Mouse (Mus musculus): ENCODE measurements at regions not wholly inside any gene's neighbourhood (a gene's known extent, or its start where the extent isn't known, plus 50 kb on each side); places are given as distances from the start of the nearest gene placed in this dataset.

- Histone ChIP-seq H3K9me3 (ENCODE audit: control insufficient read depth, low read length) (no peaks in the 10 kb centered on the region), H3K4me3 (ENCODE audit: low read length) (no peak overlapping the region), H3K4me1 (ENCODE audit: control insufficient read depth, insufficient read depth, low read length) (no peaks in the 10 kb centered on the region), H3K36me3 (ENCODE audit: control insufficient read depth, insufficient read depth, low read length) (no peaks in the 10 kb centered on the region), H3K9ac (ENCODE audit: low read depth, low read length) (no peak overlapping the region), H3K27me3 (replicated peaks; ENCODE audit: control insufficient read depth, insufficient read depth, low read length) (no peaks in the 10 kb centered on the region), H3K27ac (ENCODE audit: low read length) (no peak overlapping the region), H3K4me2 (ENCODE audit: low read depth, low read length) (no peak overlapping the region)
- ATAC-seq: no peak
These were observed 228.6 kb upstream of the Gk2 start for GRCm38 (mm10) chr5:97685443-97685842.

GRCm38 (mm10) chr5:97684592-97685258 is 227.9 kb upstream of the Gk2 start:
- no peaks in the 10 kb centered on the region for H3K9me3 ChIP-seq (ENCODE audit: control insufficient read depth, low read length)
- H3K9ac ChIP-seq (ENCODE audit: low read depth, low read length): no peak overlapping the region
- no peaks in the 10 kb centered on the region for H3K27me3 ChIP-seq (replicated peaks; ENCODE audit: control insufficient read depth, insufficient read depth, low read length)
- 45% methylated on average over 4 of the region's 4 CpGs for WGBS
- no peak overlapping the region for H3K4me3 ChIP-seq (ENCODE audit: low read length)
- no peak overlapping the region for H3K4me2 ChIP-seq (ENCODE audit: low read depth, low read length)
- H3K36me3 ChIP-seq (ENCODE audit: control insufficient read depth, insufficient read depth, low read length): no peaks in the 10 kb centered on the region
- no peak overlapping the region for H3K27ac ChIP-seq (ENCODE audit: low read length)
- H3K4me1 ChIP-seq (ENCODE audit: control insufficient read depth, insufficient read depth, low read length): no peaks in the 10 kb centered on the region
- ATAC-seq: no peak

- no peaks in the 10 kb centered on the region for H3K9me3 ChIP-seq (ENCODE audit: control insufficient read depth, low read length)
- H3K27ac ChIP-seq (ENCODE audit: low read length): no peak overlapping the region
- H3K27me3 ChIP-seq (replicated peaks; ENCODE audit: control insufficient read depth, insufficient read depth, low read length): no peaks in the 10 kb centered on the region
- no peaks in the 10 kb centered on the region for H3K4me1 ChIP-seq (ENCODE audit: control insufficient read depth, insufficient read depth, low read length)
- WGBS: 76% methylated on average over 3 of the region's 3 CpGs
- no peak for ATAC-seq
- H3K4me2 ChIP-seq (ENCODE audit: low read depth, low read length): no peak overlapping the region
- no peaks in the 10 kb centered on the region for H3K36me3 ChIP-seq (ENCODE audit: control insufficient read depth, insufficient read depth, low read length)
- H3K9ac ChIP-seq (ENCODE audit: low read depth, low read length): no peak overlapping the region
- H3K4me3 ChIP-seq (ENCODE audit: low read length): no peak overlapping the region
These were observed 212.9 kb upstream of the Gk2 start for GRCm38 (mm10) chr5:97669726-97670125.

GRCm38 (mm10) chr5:97656167-97656924 is 199.5 kb upstream of the Gk2 start:
- ATAC-seq: no peak
- no peaks in the 10 kb centered on the region for H3K4me1 ChIP-seq (ENCODE audit: control insufficient read depth, insufficient read depth, low read length)
- H3K4me3 ChIP-seq (ENCODE audit: low read length): no peak overlapping the region
- H3K36me3 ChIP-seq (ENCODE audit: control insufficient read depth, insufficient read depth, low read length): no peaks in the 10 kb centered on the region
- no peaks in the 10 kb centered on the region for H3K27me3 ChIP-seq (replicated peaks; ENCODE audit: control insufficient read depth, insufficient read depth, low read length)
- H3K9ac ChIP-seq (ENCODE audit: low read depth, low read length): no peak overlapping the region
- no peaks in the 10 kb centered on the region for H3K9me3 ChIP-seq (ENCODE audit: control insufficient read depth, low read length)
- H3K4me2 ChIP-seq (ENCODE audit: low read depth, low read length): no peak overlapping the region
- 72% methylated on average over 12 of the region's 12 CpGs for WGBS
- no peak overlapping the region for H3K27ac ChIP-seq (ENCODE audit: low read length)

- no peak overlapping the region for H3K9ac ChIP-seq (ENCODE audit: low read depth, low read length)
- no peaks in the 10 kb centered on the region for H3K27me3 ChIP-seq (replicated peaks; ENCODE audit: control insufficient read depth, insufficient read depth, low read length)
- no peak for ATAC-seq
- no peak overlapping the region for H3K4me2 ChIP-seq (ENCODE audit: low read depth, low read length)
- no peaks in the 10 kb centered on the region for H3K4me1 ChIP-seq (ENCODE audit: control insufficient read depth, insufficient read depth, low read length)
- H3K27ac ChIP-seq (ENCODE audit: low read length): no peak overlapping the region
- no peaks in the 10 kb centered on the region for H3K9me3 ChIP-seq (ENCODE audit: control insufficient read depth, low read length)
- no peaks in the 10 kb centered on the region for H3K36me3 ChIP-seq (ENCODE audit: control insufficient read depth, insufficient read depth, low read length)
- no peak overlapping the region for H3K4me3 ChIP-seq (ENCODE audit: low read length)
- WGBS: 88% methylated on average over 6 of the region's 6 CpGs
These were observed 198.4 kb upstream of the Gk2 start for GRCm38 (mm10) chr5:97655266-97655665.

GRCm38 (mm10) chr5:97654414-97654813 is 197.6 kb upstream of the Gk2 start:
- Histone ChIP-seq H3K4me1 (ENCODE audit: control insufficient read depth, insufficient read depth, low read length) (no peaks in the 10 kb centered on the region), H3K9ac (ENCODE audit: low read depth, low read length) (no peak overlapping the region), H3K4me3 (ENCODE audit: low read length) (no peak overlapping the region), H3K9me3 (ENCODE audit: control insufficient read depth, low read length) (no peaks in the 10 kb centered on the region), H3K27ac (ENCODE audit: low read length) (no peak overlapping the region), H3K4me2 (ENCODE audit: low read depth, low read length) (no peak overlapping the region), H3K27me3 (replicated peaks; ENCODE audit: control insufficient read depth, insufficient read depth, low read length) (no peaks in the 10 kb centered on the region), H3K36me3 (ENCODE audit: control insufficient read depth, insufficient read depth, low read length) (no peaks in the 10 kb centered on the region)
- no peak for ATAC-seq
- WGBS: 61% methylated on average over 12 of the region's 12 CpGs

- no peak for ATAC-seq
- Histone ChIP-seq H3K9ac (ENCODE audit: low read depth, low read length) (no peak overlapping the region), H3K27me3 (replicated peaks; ENCODE audit: control insufficient read depth, insufficient read depth, low read length) (no peaks in the 10 kb centered on the region), H3K36me3 (ENCODE audit: control insufficient read depth, insufficient read depth, low read length) (no peaks in the 10 kb centered on the region), H3K9me3 (ENCODE audit: control insufficient read depth, low read length) (no peaks in the 10 kb centered on the region), H3K4me1 (ENCODE audit: control insufficient read depth, insufficient read depth, low read length) (no peaks in the 10 kb centered on the region), H3K4me3 (ENCODE audit: low read length) (no peak overlapping the region), H3K27ac (ENCODE audit: low read length) (no peak overlapping the region), H3K4me2 (ENCODE audit: low read depth, low read length) (no peak overlapping the region)
- 83% methylated on average over 13 of the region's 13 CpGs for WGBS
These were observed 185.4 kb upstream of the Gk2 start for GRCm38 (mm10) chr5:97642251-97642650.

GRCm38 (mm10) chr5:97641646-97642045 is 184.8 kb upstream of the Gk2 start:
- 91% methylated on average over 12 of the region's 12 CpGs for WGBS

GRCm38 (mm10) chr5:97636357-97636756 is 179.5 kb upstream of the Gk2 start:
- H3K4me1 ChIP-seq (ENCODE audit: control insufficient read depth, insufficient read depth, low read length): no peaks in the 10 kb centered on the region
- no peaks in the 10 kb centered on the region for H3K36me3 ChIP-seq (ENCODE audit: control insufficient read depth, insufficient read depth, low read length)
- no peaks in the 10 kb centered on the region for H3K9me3 ChIP-seq (ENCODE audit: control insufficient read depth, low read length)
- H3K27ac ChIP-seq (ENCODE audit: low read length): no peak overlapping the region
- H3K4me2 ChIP-seq (ENCODE audit: low read depth, low read length): no peak overlapping the region
- no peak overlapping the region for H3K9ac ChIP-seq (ENCODE audit: low read depth, low read length)
- no peak for ATAC-seq
- no peaks in the 10 kb centered on the region for H3K27me3 ChIP-seq (replicated peaks; ENCODE audit: control insufficient read depth, insufficient read depth, low read length)
- no peak overlapping the region for H3K4me3 ChIP-seq (ENCODE audit: low read length)
- 71% methylated on average over 7 of the region's 7 CpGs for WGBS

More at GRCm38 (mm10) chr5:97641646-97642045, 184.8 kb upstream of the Gk2 start:
- no peaks in the 10 kb centered on the region for H3K9me3 ChIP-seq (ENCODE audit: control insufficient read depth, low read length)
- no peak overlapping the region for H3K27ac ChIP-seq (ENCODE audit: low read length)
- H3K27me3 ChIP-seq (replicated peaks; ENCODE audit: control insufficient read depth, insufficient read depth, low read length): no peaks in the 10 kb centered on the region
- H3K4me2 ChIP-seq (ENCODE audit: low read depth, low read length): no peak overlapping the region
- no peak overlapping the region for H3K9ac ChIP-seq (ENCODE audit: low read depth, low read length)
- no peaks in the 10 kb centered on the region for H3K36me3 ChIP-seq (ENCODE audit: control insufficient read depth, insufficient read depth, low read length)
- H3K4me1 ChIP-seq (ENCODE audit: control insufficient read depth, insufficient read depth, low read length): no peaks in the 10 kb centered on the region
- H3K4me3 ChIP-seq (ENCODE audit: low read length): no peak overlapping the region
- ATAC-seq: no peak

Measured in intestine, embryonic 16.5 days (tissue).